Mouse (Mus musculus) layer of hippocampus, adult 9-11 months (tissue): ENCODE measurements around the gene Fastkd3.
"Not testable (repeated sequence)": the region's sequence is repeated elsewhere in the genome, so short reads cannot be mapped to it uniquely, and the experiment has no call there.

Experiments
- DNase-seq: peaks from one replicate; pipeline ENCODE4 v3.0.0; 2022

Gene Fastkd3

DNA sequence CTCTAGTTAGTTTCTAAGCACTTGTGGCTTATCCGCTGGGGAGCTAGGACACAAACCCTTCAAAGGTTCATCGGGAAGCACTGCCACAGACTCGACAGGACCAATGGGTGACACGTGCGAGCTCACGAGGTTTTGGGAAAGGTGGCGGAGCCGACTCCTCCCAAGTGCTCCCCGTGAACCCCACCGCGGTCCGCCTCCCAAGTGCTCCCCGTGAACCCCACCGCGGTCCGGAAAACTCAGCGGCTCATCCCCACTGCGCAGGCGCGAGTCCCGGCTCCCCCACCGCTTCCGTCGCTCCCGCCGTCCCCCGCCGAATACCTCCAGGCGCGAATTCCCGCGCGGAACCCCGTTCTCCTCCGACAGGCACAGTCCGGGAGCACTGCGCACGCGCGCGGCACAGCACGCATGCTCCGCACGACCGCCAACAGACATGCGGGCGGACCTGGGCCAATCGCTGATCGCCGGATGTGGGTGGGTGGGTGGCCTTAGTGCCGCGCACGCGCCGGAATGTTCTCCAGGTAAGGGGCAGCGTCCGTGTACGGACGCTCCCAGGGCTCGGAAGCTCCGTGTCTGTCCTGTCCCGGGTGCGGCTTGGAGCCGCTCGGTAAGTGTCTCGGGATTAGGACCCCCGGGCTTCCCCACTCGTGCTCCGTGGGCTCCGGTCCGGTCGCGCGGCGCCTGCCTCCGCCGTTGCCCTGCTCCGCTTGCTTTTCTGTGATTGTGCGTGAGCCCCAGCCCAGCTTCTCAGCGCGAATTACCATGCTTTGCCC is at the start of gene Fastkd3, which contains the start of gene Mtrr:
Gene Fastkd3, plus strand, starts transcription at position 488 of the 770 bp plus-strand sequence.
Gene Mtrr, minus strand, starts transcription at position 403 of the 770 bp plus-strand sequence.
- peak; percentile 97 for DNase-seq

DNA sequence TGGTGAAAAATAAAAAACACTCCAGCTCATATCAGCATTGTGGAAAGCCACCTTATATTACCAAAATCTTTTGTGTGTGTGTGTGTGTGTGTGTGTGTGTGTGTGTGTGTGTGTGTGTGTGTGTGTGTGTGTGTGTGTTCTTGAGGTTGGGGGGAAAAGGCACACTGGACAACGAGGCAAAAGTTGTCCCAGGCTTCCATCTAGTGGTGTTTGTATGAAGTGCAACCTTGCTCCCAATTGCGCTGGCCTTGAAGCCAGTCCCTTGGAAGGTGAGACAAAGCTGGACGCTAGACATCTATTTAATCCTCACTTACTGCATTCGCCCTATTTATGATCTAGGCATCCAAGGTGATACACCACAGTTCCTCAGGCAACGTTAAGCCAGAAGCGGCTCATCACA is 28.6 kb upstream of the Fastkd3 start:
- not testable (repeated sequence) for DNase-seq

DNA sequence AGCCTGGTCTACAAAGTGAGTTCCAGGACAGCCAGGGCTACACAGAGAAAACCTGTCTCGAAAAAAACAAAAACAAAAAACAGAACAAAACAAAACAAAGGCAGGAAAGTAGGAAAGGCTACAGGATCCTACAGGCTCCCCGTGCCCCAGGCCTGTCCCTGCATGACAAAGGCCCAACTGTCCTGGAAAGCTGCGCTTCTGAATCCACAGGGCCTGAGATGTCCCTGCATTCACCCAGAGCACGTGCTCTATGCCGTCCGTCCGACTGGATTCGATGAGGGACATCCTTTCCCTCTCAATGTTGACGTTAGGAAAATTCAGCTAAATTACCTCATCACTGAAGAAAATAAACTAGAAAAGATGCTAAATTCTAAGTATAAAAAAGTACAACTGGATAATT is 13.9 kb upstream of the Fastkd3 start:
- DNase-seq = no peak

DNA sequence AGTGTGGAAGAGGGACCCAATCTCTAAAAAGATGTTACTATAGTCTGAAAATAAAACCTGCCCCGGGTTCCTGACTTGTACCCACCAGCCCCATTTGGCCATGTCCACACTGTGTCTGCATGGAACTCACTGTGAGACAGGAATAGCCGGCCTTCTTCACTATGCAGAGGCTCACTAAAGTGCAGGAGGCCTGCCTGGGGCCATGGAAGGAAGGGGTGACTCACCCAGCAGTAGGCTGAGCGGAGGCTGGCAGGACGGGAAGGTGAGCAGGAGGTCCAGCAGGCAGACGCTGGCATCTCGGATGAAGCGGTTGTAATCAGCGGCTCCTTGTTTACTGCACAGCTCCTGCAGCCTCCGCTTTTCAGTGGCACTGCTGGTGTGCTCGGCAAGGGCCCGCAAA is 13.5 kb upstream of the Fastkd3 start:
- DNase-seq = no peak

DNA sequence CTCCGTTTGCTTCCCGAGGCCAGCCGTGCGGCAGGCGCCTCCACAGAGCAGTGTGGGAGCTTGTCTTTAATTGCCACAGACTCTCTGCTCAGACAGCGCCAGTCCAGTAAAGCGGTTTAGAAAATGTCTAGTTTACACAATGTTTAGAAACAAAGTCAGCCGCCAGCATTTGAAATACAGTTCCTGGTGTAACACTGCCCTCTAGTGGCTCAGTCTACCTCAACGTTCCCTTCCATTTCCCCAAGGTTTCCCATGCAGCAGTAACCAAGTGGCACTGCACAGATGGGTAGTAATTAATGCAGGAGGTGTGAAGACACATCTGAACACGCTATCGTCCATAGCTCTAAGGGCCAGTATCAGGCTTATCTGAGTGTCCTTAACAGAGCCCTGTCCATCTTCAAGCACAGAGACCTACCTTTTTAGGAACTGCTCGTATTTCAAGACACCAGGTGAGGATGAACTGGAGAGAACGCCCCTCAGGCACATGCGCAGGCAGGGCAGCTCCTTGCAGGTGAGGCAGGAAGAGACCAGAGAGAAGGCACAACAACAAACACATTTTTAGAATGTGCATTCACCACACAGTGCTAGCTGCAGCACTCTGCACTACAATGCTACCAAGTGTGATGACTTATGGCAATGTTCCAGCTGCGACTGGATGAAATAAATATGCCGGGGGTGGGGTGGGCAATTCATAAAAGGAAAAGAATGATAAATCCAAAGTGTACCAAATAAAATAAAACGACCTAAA is 12.3 kb upstream of the Fastkd3 start:
- DNase-seq = peak; percentile 69

DNA sequence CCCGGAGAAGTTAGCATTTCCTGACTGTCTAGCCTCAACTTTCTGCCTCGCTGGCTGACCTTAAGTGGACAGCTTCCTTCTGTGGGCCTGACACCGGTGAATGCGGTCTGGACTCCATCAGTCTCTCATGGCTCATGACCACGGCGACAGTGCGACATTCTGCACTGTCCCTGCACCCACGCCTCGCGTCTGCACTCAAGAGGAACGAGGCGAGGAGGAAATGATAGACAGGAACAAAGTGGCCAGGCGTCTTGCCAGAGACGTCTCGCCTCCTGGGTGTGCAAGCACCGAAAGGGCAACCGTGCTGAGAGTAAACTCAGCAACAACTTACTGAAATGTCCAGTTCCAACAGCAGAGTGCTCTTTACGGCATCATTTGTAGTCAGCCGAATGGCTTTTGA is 9.8 kb upstream of the Fastkd3 start:
- DNase-seq = no peak

DNA sequence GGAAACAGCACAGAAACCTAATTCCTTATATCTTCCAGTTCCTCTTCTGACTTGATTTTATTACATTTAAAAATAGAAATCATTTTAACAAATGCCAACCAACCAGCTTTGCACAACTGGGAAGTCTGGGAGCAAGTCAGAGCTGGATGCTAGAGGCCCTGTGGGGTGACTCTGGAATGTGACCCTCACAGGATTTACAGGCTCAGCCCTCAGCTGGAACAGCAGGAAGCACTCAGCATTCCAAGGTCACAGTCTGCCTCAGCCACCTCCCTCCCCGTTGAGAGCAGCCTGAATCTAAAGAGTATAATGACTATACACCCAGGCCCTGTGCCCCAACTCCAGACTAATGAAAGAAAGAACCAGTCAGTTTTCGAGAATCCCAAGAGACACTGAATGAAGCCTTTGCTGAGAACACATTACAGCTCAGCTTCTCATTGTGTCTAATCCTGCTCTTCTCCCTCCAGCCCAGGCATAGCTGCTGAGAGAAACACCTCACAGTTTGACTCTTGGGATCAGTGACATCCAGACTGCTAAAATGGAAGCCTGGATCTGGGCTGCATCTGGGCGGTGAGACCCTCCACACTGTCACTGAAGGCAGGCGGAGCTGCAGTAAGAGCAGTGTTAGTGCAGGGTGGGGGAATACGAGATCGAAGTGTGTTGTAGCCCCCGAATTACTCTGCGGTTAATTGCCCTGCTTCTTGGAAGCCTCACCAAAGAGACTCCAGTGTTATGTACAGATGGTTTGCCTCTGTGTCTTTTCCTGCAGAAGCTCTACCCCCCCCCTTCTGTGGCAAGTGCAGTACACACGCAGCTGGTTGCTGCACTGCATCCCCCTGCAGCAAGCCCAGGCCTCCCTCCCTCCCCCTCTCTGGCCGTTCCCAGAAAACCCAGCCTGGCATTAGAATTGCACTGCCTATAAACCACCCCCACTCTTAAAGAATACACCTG is 8.8 kb upstream of the Fastkd3 start:
- no peak for DNase-seq

DNA sequence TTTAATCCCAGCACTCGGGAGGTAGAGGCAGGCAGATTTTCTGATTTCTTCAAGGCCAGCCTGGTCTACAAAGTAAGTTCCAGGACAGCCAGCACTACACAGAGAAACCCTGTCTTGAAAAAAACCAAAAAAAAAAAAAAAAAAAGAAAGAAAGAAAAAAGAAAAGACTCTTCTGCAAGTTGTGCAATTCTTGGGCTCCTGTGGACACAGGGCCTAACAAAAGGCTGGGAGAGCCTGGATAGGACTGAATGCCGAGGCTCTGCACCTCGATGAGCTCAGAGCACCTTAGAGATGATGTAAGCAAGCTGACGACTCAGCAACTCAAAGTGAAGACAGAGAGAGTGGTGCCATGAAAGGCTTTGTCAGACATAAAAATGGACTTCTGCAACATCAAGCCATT is 7.6 kb upstream of the Fastkd3 start:
- DNase-seq = no peak

DNA sequence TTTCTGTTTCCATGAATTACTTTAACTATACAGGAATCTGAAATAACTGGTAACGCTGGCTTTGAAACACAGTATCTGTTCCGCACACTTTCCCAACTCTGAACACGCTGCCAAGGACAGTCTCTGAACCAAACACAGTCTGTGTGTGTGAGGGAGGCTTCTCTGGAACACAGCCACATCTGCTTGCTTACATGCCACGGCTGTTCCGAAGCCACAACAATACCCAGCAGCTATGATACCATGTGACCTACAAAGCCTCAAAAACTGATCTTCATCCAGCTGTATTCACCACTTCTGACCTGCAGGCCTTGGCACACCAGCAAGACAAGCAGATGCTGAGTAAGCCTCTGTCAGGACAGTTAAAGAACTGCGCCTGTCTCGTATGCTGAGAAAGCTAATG is 4.1 kb upstream of the Fastkd3 start:
- DNase-seq = peak; percentile 89

DNA sequence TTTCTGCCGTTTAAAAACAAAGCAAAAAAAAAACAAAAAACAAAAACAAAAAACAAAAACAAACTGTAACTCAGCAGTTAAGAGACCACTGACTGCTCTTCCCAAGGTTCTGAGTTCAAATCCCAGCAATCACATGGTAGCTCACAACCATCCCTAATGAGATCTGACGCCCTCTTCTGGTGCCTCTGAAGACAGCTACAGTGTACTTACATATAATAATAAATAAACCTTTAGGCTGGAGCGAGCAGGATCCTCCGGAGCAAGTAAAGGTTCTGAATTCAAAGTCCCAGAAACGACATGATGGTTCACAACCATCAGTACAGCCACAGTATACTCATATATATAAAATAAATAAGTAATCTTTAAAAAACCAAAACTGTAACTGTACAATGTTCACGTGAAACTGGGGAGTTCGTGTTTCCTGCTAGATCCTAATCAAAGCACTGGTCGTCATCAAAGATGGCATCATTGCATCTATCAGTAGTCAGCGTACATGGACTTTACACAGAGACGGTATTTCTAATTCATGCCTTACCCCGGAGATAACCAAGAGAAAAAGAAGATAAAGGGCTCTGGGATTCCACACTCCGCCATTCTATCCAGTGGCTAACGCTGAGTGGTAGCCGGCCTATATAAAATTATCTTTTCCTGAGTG is 821 bp upstream of the Fastkd3 start:
- no peak for DNase-seq

DNA sequence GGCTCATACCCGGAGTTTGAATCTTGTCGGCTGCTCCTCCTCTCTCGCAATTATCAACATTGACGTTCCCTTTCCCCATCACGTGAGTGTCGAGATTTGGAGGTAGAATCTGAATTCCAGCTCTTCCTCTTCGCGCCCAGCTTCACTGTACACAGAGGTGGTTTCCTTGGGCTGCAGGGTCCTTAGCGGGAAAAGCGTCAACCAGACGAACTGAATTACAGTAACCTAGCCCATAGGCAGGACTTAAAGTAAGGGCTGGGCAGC is 415 bp downstream of the Fastkd3 start:
- no peak for DNase-seq

DNA sequence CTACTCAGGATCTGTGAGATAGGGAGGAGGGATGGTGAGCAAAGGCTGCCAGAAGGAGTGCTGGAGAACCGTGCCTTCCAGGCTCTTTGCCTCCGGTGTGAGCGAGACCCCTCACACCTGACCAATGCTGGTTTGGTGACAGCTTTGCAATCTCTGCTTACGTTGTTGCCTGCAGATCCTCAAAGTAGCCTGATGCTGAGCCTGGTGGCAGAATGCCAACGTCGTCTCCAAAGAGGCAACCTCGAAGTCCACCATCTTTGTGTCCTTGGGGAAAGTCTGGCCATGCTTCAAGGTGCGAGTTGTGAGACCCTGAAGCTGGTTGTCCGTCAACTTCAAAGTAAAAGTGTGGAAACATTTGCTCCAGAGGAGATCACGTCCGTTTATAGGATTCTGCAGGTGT is 1.9 kb downstream of the Fastkd3 start:
- DNase-seq = no peak

DNA sequence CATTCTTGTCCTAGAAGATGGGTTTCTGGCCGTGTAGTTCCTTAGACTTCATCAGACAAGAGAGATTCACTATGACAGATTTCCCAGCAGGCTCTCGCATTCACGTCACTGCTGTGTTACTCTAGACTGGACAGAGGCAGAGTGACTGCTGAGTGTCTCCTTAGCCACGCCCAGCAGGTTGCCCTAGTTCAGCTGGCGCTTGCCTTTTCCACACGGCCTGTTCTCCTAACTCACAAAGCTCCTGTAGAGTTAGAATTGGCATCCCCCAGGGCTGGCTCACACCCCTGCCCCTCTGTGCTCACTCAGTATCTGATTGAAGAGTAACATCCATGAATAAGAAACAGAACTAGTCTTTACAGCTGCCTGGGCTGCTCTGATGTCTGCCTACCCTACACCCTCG is 3.4 kb downstream of the Fastkd3 start:
- no peak for DNase-seq

DNA sequence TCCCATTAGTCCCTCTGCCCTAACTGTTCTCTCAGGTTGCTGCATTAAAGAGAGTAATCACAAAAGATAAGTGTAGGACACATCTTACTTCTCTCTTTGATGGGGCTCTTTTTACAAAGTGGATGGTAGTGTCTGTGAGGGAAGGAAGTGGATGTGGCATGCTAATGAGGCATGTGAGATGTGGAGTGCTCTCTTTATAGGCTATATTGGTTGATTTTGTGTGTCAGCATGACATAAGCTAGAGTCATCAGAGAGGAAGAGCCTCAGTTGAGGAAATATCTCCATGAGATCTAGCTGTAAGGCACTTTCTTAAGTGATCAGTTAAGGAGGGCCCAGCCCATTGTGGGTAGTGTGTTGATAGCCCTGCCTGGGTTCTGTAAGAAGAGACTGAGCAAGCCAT is 6.3 kb downstream of the Fastkd3 start:
- DNase-seq = no peak

DNA sequence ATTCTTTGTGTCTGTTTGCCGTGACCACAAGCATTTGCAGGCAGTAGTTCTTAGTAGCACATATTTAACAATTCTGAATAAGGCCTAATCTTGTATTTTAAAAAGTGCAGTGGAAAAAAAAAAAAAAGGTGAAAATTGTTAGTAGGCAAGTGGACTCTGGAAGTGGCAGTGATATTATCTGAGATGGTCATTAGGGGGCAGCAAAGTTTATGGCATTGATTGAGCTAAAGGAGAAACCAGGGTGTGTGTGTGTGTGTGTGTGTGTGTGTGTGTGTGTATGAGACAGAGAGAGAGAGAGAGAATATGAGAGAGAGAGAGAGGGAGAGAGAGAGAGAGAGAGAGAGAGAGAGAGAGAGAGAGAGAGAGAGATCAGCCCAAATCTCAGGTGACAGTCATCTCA is 11.8 kb downstream of the Fastkd3 start:
- DNase-seq = no peak

DNA sequence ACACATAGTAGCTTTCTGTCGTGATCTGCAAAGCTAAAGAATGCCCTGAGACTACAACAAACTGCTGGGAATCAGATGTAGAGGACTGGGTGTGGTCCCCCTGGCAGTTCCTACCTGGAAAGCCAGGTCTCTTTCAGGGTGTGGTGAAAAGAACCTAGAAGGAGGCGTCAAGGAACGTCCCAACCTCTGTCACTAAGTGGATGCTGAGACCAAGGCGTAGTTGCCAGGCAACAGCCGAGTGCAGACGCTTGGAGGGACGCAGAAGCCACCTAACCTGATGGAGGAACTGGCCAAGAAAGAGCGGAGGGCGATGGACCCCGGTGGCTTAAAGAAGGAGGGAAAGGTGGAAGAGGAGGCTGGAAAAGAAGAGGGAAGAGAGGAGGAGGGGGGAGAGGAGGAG is 15.2 kb downstream of the Fastkd3 start, which contains the start of gene 1700001L19Rik:
Gene 1700001L19Rik, plus strand, starts transcription at position 223 of the 400 bp plus-strand sequence.
- DNase-seq = no peak

DNA sequence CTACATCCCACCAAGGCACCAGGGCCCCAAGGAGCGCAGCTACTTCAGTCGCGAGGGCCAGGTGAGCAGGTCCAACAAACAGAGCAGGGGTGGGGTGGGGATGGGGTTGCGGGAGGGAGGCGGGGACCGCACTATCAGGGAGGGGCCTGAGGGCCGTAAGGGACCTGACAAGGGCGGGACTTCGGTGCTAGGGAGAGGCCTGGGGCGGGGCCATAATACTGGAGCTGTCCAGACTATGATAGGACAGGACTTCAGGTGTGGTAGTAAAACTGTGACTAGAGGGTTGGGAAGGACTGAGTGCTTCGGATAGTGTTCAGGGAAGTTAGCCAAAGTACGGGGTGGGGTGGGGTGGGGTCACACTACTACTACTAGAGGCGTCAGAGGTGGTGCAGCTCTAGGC is 15.6 kb downstream of the Fastkd3 start:
- no peak for DNase-seq

DNA sequence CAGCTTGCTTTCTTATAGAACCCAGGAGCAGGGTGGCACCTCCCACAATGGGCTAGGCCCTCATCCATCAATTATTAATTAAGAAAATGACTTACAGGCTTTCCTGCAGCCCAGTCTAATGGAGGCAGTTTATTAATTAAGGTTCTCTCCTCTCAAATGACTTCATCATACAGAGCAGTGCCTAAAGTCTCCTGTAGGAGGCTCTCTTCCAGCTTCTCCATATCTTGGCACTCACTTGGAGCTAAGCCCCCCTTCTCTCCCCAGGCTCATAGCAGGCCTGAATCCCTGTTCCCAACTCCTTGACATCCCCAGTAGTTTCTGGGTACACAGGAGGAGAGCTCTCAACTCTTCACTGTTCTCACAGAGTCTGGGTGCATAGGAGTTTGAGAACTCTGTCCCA is 16.9 kb downstream of the Fastkd3 start:
- DNase-seq = no peak

DNA sequence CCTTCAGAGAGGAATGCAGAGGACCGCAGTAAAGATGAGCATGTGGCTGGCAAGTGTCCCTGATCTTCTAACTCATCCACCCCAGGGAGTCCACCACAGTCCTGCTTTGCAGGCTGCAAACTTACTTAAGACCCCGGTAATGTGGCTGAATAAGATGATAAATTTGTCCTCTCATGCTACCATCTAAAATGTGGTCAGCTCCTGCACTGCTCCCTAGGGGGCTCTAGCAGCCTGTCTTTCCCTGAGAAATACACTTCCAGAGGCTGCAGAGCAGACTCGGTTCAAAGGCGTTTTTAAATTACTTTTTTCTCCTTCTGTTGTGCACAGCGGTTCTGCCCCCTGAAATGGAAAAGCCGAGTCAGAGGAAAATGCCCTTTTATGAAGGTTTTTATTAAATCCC is 19.1 kb downstream of the Fastkd3 start:
- DNase-seq = no peak

DNA sequence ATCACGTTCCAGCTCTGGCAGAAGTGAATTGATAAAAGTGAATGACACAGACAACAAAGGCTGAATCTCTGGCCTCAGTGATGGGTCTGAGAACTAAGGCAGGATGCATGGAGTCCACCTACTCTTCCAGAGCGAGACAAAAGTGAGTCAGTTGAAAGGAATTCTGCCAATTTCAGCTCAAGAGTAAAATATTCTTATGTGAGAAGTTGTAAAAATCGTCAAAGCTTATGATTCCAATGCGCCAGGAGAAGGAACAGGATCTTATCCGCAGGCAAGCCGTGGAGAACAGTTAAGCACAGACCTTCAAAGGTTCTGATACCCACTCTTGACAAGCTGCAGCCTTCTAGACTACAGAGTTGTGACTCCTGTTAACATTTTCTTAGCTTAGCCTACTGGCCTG is 21.1 kb downstream of the Fastkd3 start:
- no peak for DNase-seq

DNA sequence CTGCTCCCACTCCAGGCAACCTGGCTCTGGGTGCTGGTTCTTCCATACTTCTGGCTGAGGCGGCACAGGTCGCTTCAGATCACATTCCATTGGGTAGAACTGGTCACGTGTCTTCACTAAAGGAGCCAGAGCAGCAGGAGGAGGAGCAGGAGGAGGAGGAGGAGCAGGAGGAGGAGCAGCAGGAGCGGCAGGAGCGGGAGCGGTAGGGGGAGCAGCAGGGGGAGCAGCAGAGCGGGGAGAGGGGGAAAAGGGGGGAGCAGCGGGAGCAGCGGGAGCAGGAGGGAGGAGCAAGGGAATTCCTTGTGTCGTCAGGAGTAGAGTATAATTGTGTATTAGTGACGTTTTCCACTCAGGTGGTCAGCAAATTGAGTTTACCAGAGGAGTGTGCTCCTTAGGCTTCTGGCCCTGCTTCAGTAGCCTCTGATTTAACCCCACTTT is 23.7 kb downstream of the Fastkd3 start:
- no peak for DNase-seq

DNA sequence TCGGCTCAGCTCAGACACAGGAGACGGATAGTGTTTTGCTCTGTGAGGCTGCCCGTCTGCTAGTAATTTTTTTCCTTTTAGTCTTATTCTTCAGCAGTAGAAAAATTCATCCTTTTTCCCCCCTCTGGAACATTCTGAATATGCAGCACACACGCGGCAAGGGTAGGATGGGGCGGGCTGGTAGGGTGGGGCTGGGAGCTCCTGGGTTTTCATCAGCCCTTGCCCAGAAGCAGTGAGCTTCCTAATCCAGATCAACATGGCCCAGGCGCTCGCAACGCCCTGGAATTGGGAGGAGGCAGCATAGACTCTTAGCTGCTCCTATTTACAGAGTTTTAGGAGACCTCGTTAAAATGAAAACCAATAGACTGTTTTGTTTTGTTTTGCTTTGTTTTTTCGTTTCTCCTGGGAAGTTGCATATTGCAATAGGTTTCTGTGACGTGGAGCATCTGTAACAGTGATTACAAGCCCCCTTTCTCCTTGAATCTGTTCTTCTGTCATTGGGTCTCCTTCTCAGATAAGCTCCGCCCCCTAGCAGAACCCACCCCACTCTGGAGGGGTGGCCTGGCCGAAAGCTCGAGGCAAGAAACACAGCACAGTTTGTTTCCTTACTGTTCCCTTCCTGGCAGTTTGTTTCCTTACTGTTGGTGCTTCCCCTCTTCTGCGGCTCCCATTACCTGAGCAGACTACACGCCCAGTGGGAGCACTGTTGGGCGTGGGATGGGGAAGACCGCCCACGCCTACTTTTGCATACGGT is 25.8 kb downstream of the Fastkd3 start:
- no peak for DNase-seq
